In genomic region chr13:93180351-93180750, GRCm38 (mm10) we compare ENCODE assay signal across 18 mouse cellular contexts. TPM values are rescaled to one million over a fixed set of nuclear protein-coding genes. Genes with fewer than 3 reads are reported as not detected.
A peak's percentile ranks its signal among the peaks of the same experiment; 100 is the strongest.
DNase-seq lines count a peak whose midpoint lies in the region; ATAC-seq lines count a peak whose summit lies in the region.
"Had no signal": no experiment of that assay in that cellular context is flagged by ENCODE, and none has a peak within 500 bp of the region (broad histone marks: within the 10 kb centered on the region; RNA-seq: fewer than 3 reads in every experiment).

No protein-coding gene starts in this region.

- DNase-seq in A20 (ENCODE audit: low read depth, low spot score) = peak; percentile 75
- DNase-seq in B cell, adult 2 months = peak; percentile 29 to 42
- no peak for DNase-seq in lung, adult 18-20 months
- DNase-seq in adrenal gland, postnatal 4 days (ENCODE audit: low spot score in 2 of 2) = no peak
- no peak for DNase-seq in cerebellum, adult 9-10 months
- DNase-seq: adrenal gland, adult 8-10 months; adrenal gland, postnatal 14 days; adrenal gland, postnatal 36 days; cerebellum, adult 11 months; cerebellum, adult 18-20 months; cerebellum, adult 8-10 months; cerebellum, postnatal 10 days; cerebellum, postnatal 25 days; forebrain, postnatal 0 days had no signal

- ATAC-seq in neutrophil, adult 5-6 weeks (ENCODE audit: extremely low read depth, insufficient number of reproducible peaks, low FRiP score, poor library complexity, severe bottlenecking) = peak; percentile 46; the same call in 1 of the 2 replicates
- ATAC-seq: activated CD4-positive, CD25-positive, alpha-beta regulatory T cell, adult 4 months; forebrain, embryonic 13.5 days; forebrain, postnatal 0 days; Patski had no signal

RNA-seq across cellular contexts. Expression of gene Tent2, which starts 11.8 kb away (rescaled TPM):
- 56.1 and 67.7 TPM in 2 replicates for total RNA-seq in neutrophil, adult 5-6 weeks (2017)
- total RNA-seq in adrenal gland, postnatal 4 days (2021) = 10 to 100 TPM; 56.7 to 58.5 TPM

RNA-seq across cellular contexts. Expression of gene Cmya5, which starts 35.8 kb away (rescaled TPM):
- total RNA-seq in neutrophil, adult 5-6 weeks (2017) = 0.61 and 0.70 TPM in 2 replicates
- total RNA-seq in adrenal gland, postnatal 4 days (2021) = 1 to 10 TPM; 3.7 to 7.3 TPM

Comparison
In these comparisons a context has a peak if more than half of its experiments do, and no peak if none do; other contexts are left out.
1. DNase-seq: peak in A20 (single experiment) and B cell, adult 2 months (2 of 2); none in lung, adult 18-20 months (0 of 2), adrenal gland, postnatal 4 days (0 of 2) and cerebellum, adult 9-10 months (single experiment).